In genomic region chr11:50376156-50376790, GRCm38 (mm10) we compare ENCODE assay signal across 8 mouse cellular contexts. TPM values are rescaled to one million over a fixed set of nuclear protein-coding genes. Genes with fewer than 3 reads are reported as not detected.
A peak's percentile ranks its signal among the peaks of the same experiment; 100 is the strongest.
DNase-seq lines count a peak whose midpoint lies in the region; ATAC-seq and TF ChIP-seq lines count a peak whose summit lies in the region.

No protein-coding gene starts in this region.

- 20% methylated on average over 10 of the region's 10 CpGs for WGBS in forebrain, postnatal 0 days
- WGBS in midbrain, embryonic 10.5 days = 25% methylated on average over 10 of the region's 10 CpGs

- H3K9me3 ChIP-seq in forebrain, postnatal 0 days (ENCODE audit: low read length) = no peaks in the 10 kb centered on the region
- no peaks in the 10 kb centered on the region for H3K9me3 ChIP-seq in midbrain, embryonic 10.5 days (replicated peaks)

- H3K4me1 ChIP-seq in forebrain, postnatal 0 days (ENCODE audit: insufficient read depth) = peaks cover 11% of the 10 kb centered on the region
- H3K4me1 ChIP-seq in midbrain, embryonic 10.5 days = peaks cover 62% of the 10 kb centered on the region

- peak overlapping the region; percentile 90 for H3K9ac ChIP-seq in forebrain, postnatal 0 days

- no peak for TF ChIP-seq CTCF in forebrain, postnatal 0 days (IDR thresholded peaks at IDR 0.05; ENCODE audit: low read depth)

- peak overlapping the region; percentile 81 for H3K4me2 ChIP-seq in forebrain, postnatal 0 days (ENCODE audit: low read depth)

- DNase-seq in embryo, embryonic 10.5 days (ENCODE audit: low spot score) = peak; percentile 31
- no peak for DNase-seq in embryo, embryonic 10 days (ENCODE audit: low spot score)
- DNase-seq in CD4-positive helper T cell, adult 2 months (ENCODE audit: low read depth, low spot score) = peak; percentile 61
- no peak for DNase-seq in forebrain, postnatal 0 days
- DNase-seq in midbrain, embryonic 10.5 days (ENCODE audit: low spot score) = no peak
- DNase-seq in retina, embryonic 14.5 days (ENCODE audit: low spot score) = no peak
- no peak for DNase-seq in frontal cortex, adult 2 months (ENCODE audit: extremely low spot score in 1 of 2, low spot score in 1 of 2)
- DNase-seq in cerebellum, postnatal 25 days = no peak

- peak overlapping the region; percentile 99 for H3K4me3 ChIP-seq in forebrain, postnatal 0 days (ENCODE audit: low read depth, low read length)
- peak overlapping the region; percentile 99 for H3K4me3 ChIP-seq in midbrain, embryonic 10.5 days

- no peak for ATAC-seq in forebrain, postnatal 0 days

- no peaks in the 10 kb centered on the region; the same call in 1 of the 2 replicates for H3K27me3 ChIP-seq in forebrain, postnatal 0 days (ENCODE audit: insufficient read depth, low read length)
- H3K27me3 ChIP-seq in midbrain, embryonic 10.5 days (ENCODE audit: low read depth, poor library complexity, severe bottlenecking) = peaks cover 43% of the 10 kb centered on the region

- peaks cover 7% of the 10 kb centered on the region for H3K36me3 ChIP-seq in forebrain, postnatal 0 days (ENCODE audit: insufficient read depth)
- peaks cover 28% of the 10 kb centered on the region for H3K36me3 ChIP-seq in midbrain, embryonic 10.5 days

- peak overlapping the region; percentile 98 for H3K27ac ChIP-seq in forebrain, postnatal 0 days (ENCODE audit: low read depth, low read length)
- H3K27ac ChIP-seq in midbrain, embryonic 10.5 days (replicated peaks) = peak overlapping the region; percentile 100

RNA-seq across cellular contexts. Expression of gene Hnrnph1, which starts 0.5 kb away (rescaled TPM):
- 325 and 407 TPM in 2 replicates for total RNA-seq in forebrain, postnatal 0 days (2014; rRNA removed)
- 297 and 302 TPM in 2 replicates for polyA plus RNA-seq in forebrain, postnatal 0 days (2015; fragmentation: Nextera tagmentation; extraction: Ambion mirVana)
- polyA plus RNA-seq in midbrain, embryonic 10.5 days (2016; fragmentation: Nextera tagmentation; extraction: Ambion mirVana) = 612 and 627 TPM in 2 replicates
- 327 and 365 TPM in 2 replicates for polyA plus RNA-seq in frontal cortex, adult 2 months (2012; rRNA removed)

RNA-seq across cellular contexts. Expression of gene Cby3, which starts 22.0 kb away (rescaled TPM):
- total RNA-seq in forebrain, postnatal 0 days (2014; rRNA removed) = 0.38 TPM in 1 of 2 replicates, not detected in the other
- polyA plus RNA-seq in forebrain, postnatal 0 days (2015; fragmentation: Nextera tagmentation; extraction: Ambion mirVana) = 0.64 and 1.2 TPM in 2 replicates
- 0.20 and 0.35 TPM in 2 replicates for polyA plus RNA-seq in midbrain, embryonic 10.5 days (2016; fragmentation: Nextera tagmentation; extraction: Ambion mirVana)
- 0.40 and 0.66 TPM in 2 replicates for polyA plus RNA-seq in frontal cortex, adult 2 months (2012; rRNA removed)

RNA-seq across cellular contexts. Expression of gene Canx, which starts 50.8 kb away (rescaled TPM):
- 237 and 298 TPM in 2 replicates for total RNA-seq in forebrain, postnatal 0 days (2014; rRNA removed)
- 182 and 233 TPM in 2 replicates for polyA plus RNA-seq in forebrain, postnatal 0 days (2015; fragmentation: Nextera tagmentation; extraction: Ambion mirVana)
- polyA plus RNA-seq in midbrain, embryonic 10.5 days (2016; fragmentation: Nextera tagmentation; extraction: Ambion mirVana) = 324 and 343 TPM in 2 replicates
- polyA plus RNA-seq in frontal cortex, adult 2 months (2012; rRNA removed) = 287 and 369 TPM in 2 replicates

RNA-seq across cellular contexts. Expression of gene Rufy1, which starts 54.7 kb away (rescaled TPM):
- 20.5 and 22.6 TPM in 2 replicates for total RNA-seq in forebrain, postnatal 0 days (2014; rRNA removed)
- 18.3 and 25.0 TPM in 2 replicates for polyA plus RNA-seq in forebrain, postnatal 0 days (2015; fragmentation: Nextera tagmentation; extraction: Ambion mirVana)
- polyA plus RNA-seq in midbrain, embryonic 10.5 days (2016; fragmentation: Nextera tagmentation; extraction: Ambion mirVana) = 21.1 and 22.3 TPM in 2 replicates
- polyA plus RNA-seq in frontal cortex, adult 2 months (2012; rRNA removed) = 41.5 and 43.6 TPM in 2 replicates

Comparison
In these comparisons a context has a peak if more than half of its experiments do, and no peak if none do; other contexts are left out.
1. DNase-seq: peak in embryo, embryonic 10.5 days (single experiment) and CD4-positive helper T cell, adult 2 months (single experiment); none in embryo, embryonic 10 days (single experiment), forebrain, postnatal 0 days (single experiment), midbrain, embryonic 10.5 days (single experiment), retina, embryonic 14.5 days (single experiment), frontal cortex, adult 2 months (0 of 2) and cerebellum, postnatal 25 days (0 of 2).